Mouse (Mus musculus) left cerebral cortex, adult 18-20 months (tissue): Measurements from ENCODE around the gene Hoxa9. TPM values are rescaled to one million over a fixed set of nuclear protein-coding genes. Genes with fewer than 3 reads are reported as not detected.

ENCODE experiments used
- DNase-seq, 2 experiments: peaks; one replicate each; pipeline ENCODE4 v3.0.0; 2021 to 2022; ENCODE audit warnings: low spot score in 2 of 2, mixed read lengths in 1 of 2
- total RNA-seq, 2 experiments: library from RNA; stranded (reverse); gene quantifications; 2 replicates each; pipeline ENCODE4 v1.2.3; 2021

The Hoxa9 gene
- total RNA-seq, 2 experiments from 2014 or later, result not detected

GRCm38 (mm10) chr6:52245040-52245756, 14.3 kb upstream of the Hoxa9 start:
- no peak for DNase-seq

GRCm38 (mm10) chr6:52244471-52245039, 13.7 kb upstream of the Hoxa9 start:
- no peak for DNase-seq

GRCm38 (mm10) chr6:52243681-52244121, 12.8 kb upstream of the Hoxa9 start:
- no peak for DNase-seq

GRCm38 (mm10) chr6:52242801-52243332, 12.0 kb upstream of the Hoxa9 start:
- DNase-seq, result no peak

- DNase-seq, result no peak
Observed at GRCm38 (mm10) chr6:52241001-52241621, 10.2 kb upstream of the Hoxa9 start.

GRCm38 (mm10) chr6:52240389-52241000, 9.6 kb upstream of the Hoxa9 start, which contains the start of gene Hoxa10:
Gene Hoxa10, minus strand, starts transcription at chr6:52240854.
- peak in 1 of 2 experiments; percentile 58 for DNase-seq

GRCm38 (mm10) chr6:52239625-52240388, 8.9 kb upstream of the Hoxa9 start:
- no peak for DNase-seq

- DNase-seq, result no peak
Observed at GRCm38 (mm10) chr6:52238976-52239375, 8.1 kb upstream of the Hoxa9 start.

- DNase-seq, result no peak
Observed at GRCm38 (mm10) chr6:52238155-52238545, 7.3 kb upstream of the Hoxa9 start.

- DNase-seq, result no peak
Observed at GRCm38 (mm10) chr6:52237346-52238154, 6.7 kb upstream of the Hoxa9 start.

GRCm38 (mm10) chr6:52236806-52237205, 5.9 kb upstream of the Hoxa9 start:
- no peak for DNase-seq

- DNase-seq, result no peak
Observed at GRCm38 (mm10) chr6:52235866-52236265, 5.0 kb upstream of the Hoxa9 start.

GRCm38 (mm10) chr6:52235267-52235666, 4.4 kb upstream of the Hoxa9 start:
- DNase-seq, result no peak

- no peak for DNase-seq
Observed at GRCm38 (mm10) chr6:52234428-52235140, 3.7 kb upstream of the Hoxa9 start.

GRCm38 (mm10) chr6:52233546-52234427, 2.9 kb upstream of the Hoxa9 start:
- DNase-seq, result no peak

GRCm38 (mm10) chr6:52232984-52233545, 2.2 kb upstream of the Hoxa9 start:
- DNase-seq, result no peak

- no peak for DNase-seq
Observed at GRCm38 (mm10) chr6:52232568-52232965, 1.7 kb upstream of the Hoxa9 start.
